Mouse (Mus musculus): ENCODE results near the gene Nubpl. TPM values are rescaled to one million over a fixed set of nuclear protein-coding genes. Genes with fewer than 3 reads are reported as not detected.
"Not testable (repeated sequence)": the region's sequence is repeated elsewhere in the genome, so short reads cannot be mapped to it uniquely, and the experiment has no call there.

Gene Nubpl
- total RNA-seq, 2 experiments from 2014 or later: 7.5 to 8.7 TPM

GRCm38 (mm10) chr12:52228746-52229145 lies 131.2 kb downstream of the Nubpl start:
- no peak for DNase-seq
- intact Hi-C loops (cut with DNase I): no loop called here

- DNase-seq; intact Hi-C loops (cut with DNase I): not testable (repeated sequence)
Measured at GRCm38 (mm10) chr12:52231929-52232328, 134.4 kb downstream of the Nubpl start.

- intact Hi-C loops (cut with DNase I): no loop called here
- no peak for DNase-seq
Measured at GRCm38 (mm10) chr12:52242712-52243111, 145.2 kb downstream of the Nubpl start.

GRCm38 (mm10) chr12:52247438-52247837 lies 149.9 kb downstream of the Nubpl start:
- no peak for DNase-seq
- intact Hi-C loops (cut with DNase I): no loop called here

GRCm38 (mm10) chr12:52248531-52248930 lies 151.0 kb downstream of the Nubpl start:
- no peak for DNase-seq
- intact Hi-C loops (cut with DNase I): no loop called here

GRCm38 (mm10) chr12:52254089-52254488 lies 156.6 kb downstream of the Nubpl start:
- no peak for DNase-seq
- intact Hi-C loops (cut with DNase I): no loop called here

GRCm38 (mm10) chr12:52268131-52268530 lies 170.6 kb downstream of the Nubpl start:
- no peak for DNase-seq

GRCm38 (mm10) chr12:52272828-52273227 lies 175.3 kb downstream of the Nubpl start:
- DNase-seq: no peak

More at GRCm38 (mm10) chr12:52268131-52268530, 170.6 kb downstream of the Nubpl start:
- intact Hi-C loops (cut with DNase I): no loop called here

GRCm38 (mm10) chr12:52276320-52276719 lies 178.8 kb downstream of the Nubpl start:
- intact Hi-C loops (cut with DNase I): no loop called here
- no peak for DNase-seq

More at GRCm38 (mm10) chr12:52272828-52273227, 175.3 kb downstream of the Nubpl start:
- intact Hi-C loops (cut with DNase I): no loop called here

GRCm38 (mm10) chr12:52281232-52281631 lies 183.7 kb downstream of the Nubpl start:
- no peak for DNase-seq
- intact Hi-C loops (cut with DNase I): loop anchor here (10.0 kb wide), 2 partner anchors 354 to 554 kb away; no protein-coding TSS in a partner anchor

- intact Hi-C loops (cut with DNase I): loop anchor here (10.0 kb wide), 2 partner anchors 350 to 550 kb away; no protein-coding TSS in a partner anchor
- DNase-seq: no peak
Measured at GRCm38 (mm10) chr12:52284471-52284870, 186.9 kb downstream of the Nubpl start.

GRCm38 (mm10) chr12:52286802-52287201 lies 189.3 kb downstream of the Nubpl start:
- DNase-seq: no peak
- intact Hi-C loops (cut with DNase I): loop anchor here (10.0 kb wide), 2 partner anchors 348 to 548 kb away; no protein-coding TSS in a partner anchor

- DNase-seq: peak; percentile 29 to 51
- intact Hi-C loops (cut with DNase I): loop anchor here (10.0 kb wide), 2 partner anchors 346 to 546 kb away; no protein-coding TSS in a partner anchor
Measured at GRCm38 (mm10) chr12:52288537-52288936, 191.0 kb downstream of the Nubpl start.

GRCm38 (mm10) chr12:52288941-52289567 lies 191.5 kb downstream of the Nubpl start:
- intact Hi-C loops (cut with DNase I): loop anchor here (10.0 kb wide), 2 partner anchors 346 to 546 kb away; no protein-coding TSS in a partner anchor
- DNase-seq: no peak

- DNase-seq: no peak
- intact Hi-C loops (cut with DNase I): loop anchor here (10.0 kb wide), 2 partner anchors 345 to 545 kb away; no protein-coding TSS in a partner anchor
Measured at GRCm38 (mm10) chr12:52289594-52289993, 192.1 kb downstream of the Nubpl start.

GRCm38 (mm10) chr12:52293931-52294330 lies 196.4 kb downstream of the Nubpl start:
- no peak for DNase-seq
- intact Hi-C loops (cut with DNase I): no loop called here

- intact Hi-C loops (cut with DNase I): no loop called here
Measured at GRCm38 (mm10) chr12:52297988-52298387, 200.5 kb downstream of the Nubpl start.

GRCm38 (mm10) chr12:52298683-52299082 lies 201.1 kb downstream of the Nubpl start:
- intact Hi-C loops (cut with DNase I): no loop called here
- DNase-seq: no peak

More at GRCm38 (mm10) chr12:52297988-52298387, 200.5 kb downstream of the Nubpl start:
- no peak for DNase-seq

- intact Hi-C loops (cut with DNase I): no loop called here
- no peak for DNase-seq
Measured at GRCm38 (mm10) chr12:52302961-52303360, 205.4 kb downstream of the Nubpl start.

- intact Hi-C loops (cut with DNase I): no loop called here
- DNase-seq: no peak
Measured at GRCm38 (mm10) chr12:52306348-52306747, 208.8 kb downstream of the Nubpl start.

GRCm38 (mm10) chr12:52307331-52307982 lies 209.9 kb downstream of the Nubpl start:
- DNase-seq: no peak
- intact Hi-C loops (cut with DNase I): no loop called here
